Mouse (Mus musculus): ENCODE measurements around the gene Olfr1420. TPM values are rescaled to one million over a fixed set of nuclear protein-coding genes. Genes with fewer than 3 reads are reported as not detected.
"Not testable (repeated sequence)": the region's sequence is repeated elsewhere in the genome, so short reads cannot be mapped to it uniquely, and the experiment has no call there.

Olfr1420 gene
- total RNA-seq (2021): not detected

DNA sequence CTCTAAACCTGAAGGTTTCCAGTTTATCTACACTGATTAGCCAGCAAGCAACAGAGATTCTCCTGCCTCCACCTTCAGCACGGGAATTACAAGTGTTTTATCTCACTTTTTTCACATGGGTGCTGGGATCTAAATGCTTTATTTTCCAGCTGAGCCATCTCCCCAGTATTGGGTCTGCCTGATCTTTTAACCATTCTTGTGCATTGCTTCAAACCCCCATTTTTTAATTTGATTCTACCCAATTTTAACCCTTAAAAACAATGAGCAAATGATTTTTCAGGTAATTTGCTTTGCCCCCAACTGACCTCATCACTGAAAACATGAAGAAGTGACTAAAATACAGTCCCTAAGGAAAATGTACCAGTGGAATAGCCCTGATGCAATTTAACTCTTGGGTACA, at the start of gene Olfr1420:
Gene Olfr1420 (plus strand): TSS at position 301 of the 400 bp plus-strand sequence.
- intact Hi-C loops (cut with DNase I): no loop called here
- DNase-seq (ENCODE audit: low spot score in 2 of 2): no peak

DNA sequence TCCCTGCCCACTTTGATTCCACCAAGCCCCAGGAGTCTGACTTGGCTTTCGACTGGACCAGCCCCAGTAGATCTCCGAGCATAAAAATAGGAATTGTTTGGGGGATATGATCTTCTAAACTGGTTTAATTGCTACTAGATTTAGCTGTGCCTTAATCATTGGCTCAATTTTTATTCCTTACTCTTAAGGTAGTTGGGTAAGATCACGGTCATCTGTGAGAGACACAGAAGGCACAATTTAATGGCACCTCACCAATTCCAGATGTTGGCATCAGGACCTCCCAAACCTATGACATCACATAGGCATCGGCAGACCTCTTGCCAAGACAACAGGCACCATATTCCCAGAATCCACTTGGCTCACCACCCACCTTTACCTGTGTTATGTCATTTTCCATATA, 47.2 kb upstream of the Olfr1420 start, which contains the start of gene Olfr1417:
Gene Olfr1417 (minus strand): TSS at position 101 of the 400 bp plus-strand sequence.
- DNase-seq (ENCODE audit: low spot score in 2 of 2): no peak
- intact Hi-C loops (cut with DNase I): no loop called here

DNA sequence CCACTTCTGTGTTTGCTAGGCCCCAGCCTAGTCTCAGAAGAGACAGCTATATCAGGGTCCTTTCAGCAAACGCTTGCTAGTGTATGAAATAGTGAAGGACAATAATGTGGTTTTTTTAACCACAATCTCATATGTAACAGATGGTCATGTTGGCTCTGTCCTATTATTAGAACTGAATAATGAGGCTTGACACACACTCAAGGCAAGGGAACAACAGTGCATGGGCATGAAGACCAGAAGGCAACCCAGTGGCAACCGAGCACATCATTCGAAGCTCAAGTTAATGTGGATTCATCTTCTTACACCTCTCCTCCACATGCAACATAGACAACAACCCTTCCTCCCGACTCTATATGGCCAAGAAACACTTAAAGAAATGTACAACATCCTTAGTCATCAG, 40.0 kb upstream of the Olfr1420 start:
- intact Hi-C loops (cut with DNase I): no loop called here
- DNase-seq (ENCODE audit: low spot score in 2 of 2): peak in 1 of 2 experiments; percentile 24

DNA sequence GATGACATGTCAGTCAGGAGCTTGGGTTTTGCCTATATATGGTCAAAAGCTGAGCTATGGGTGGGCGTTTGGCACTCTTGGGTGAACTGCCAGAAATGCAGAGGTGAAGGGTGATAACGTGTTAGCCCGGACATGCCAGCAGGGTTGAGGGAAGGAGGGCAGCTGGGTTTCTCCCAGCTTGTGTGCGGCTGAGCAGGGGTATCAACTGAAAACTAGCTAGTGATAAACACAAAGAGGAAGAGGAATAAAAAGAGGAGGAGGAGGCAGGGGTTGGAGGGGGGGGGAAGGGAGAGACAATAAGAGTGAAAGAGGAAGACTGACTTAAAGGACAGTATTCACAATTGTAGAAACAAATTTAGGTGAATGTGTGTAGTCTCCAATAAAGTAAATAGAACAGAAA, 33.7 kb upstream of the Olfr1420 start:
- no peak for DNase-seq (ENCODE audit: low spot score in 2 of 2)
- intact Hi-C loops (cut with DNase I): no loop called here

DNA sequence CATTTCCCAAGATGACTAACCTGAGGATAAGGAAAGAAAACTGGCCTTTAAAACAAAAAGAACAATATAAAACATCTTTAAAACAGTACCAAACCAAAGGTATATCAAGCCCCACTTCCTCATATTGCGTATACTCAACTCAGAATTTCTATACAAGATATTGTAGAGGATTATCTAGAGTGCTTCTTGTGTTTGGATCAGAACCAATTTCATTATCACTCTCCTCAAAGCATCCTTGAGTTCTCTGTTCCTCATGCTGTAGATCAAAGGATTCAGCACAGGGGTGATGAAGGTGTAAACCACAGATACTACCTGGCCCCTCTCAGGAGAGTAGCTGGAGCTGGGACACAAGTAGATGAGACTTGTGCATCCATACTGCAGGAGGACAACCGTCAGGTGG, 31.5 kb upstream of the Olfr1420 start:
- DNase-seq (ENCODE audit: low spot score in 2 of 2): no peak
- intact Hi-C loops (cut with DNase I): no loop called here

DNA sequence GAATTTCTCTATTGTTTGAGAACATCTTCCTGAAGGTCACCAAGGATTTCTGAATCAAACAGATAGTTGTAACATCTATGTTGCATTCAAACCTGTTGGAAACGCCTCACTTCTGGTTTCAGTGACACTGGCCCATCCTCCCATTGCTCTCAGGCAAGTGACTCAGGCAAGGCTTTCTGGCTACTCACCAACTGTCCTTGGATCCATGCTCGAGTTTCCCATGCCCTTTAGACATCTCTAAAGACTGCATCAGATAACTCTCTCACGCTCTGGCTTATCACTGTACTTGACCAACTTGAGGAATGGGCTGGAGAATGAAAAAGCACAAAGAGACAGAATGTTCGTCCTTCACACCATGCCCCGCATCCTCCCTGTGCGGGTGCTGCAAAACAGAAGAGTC, 29.9 kb upstream of the Olfr1420 start:
- no peak for DNase-seq (ENCODE audit: low spot score in 2 of 2)
- intact Hi-C loops (cut with DNase I): no loop called here

DNA sequence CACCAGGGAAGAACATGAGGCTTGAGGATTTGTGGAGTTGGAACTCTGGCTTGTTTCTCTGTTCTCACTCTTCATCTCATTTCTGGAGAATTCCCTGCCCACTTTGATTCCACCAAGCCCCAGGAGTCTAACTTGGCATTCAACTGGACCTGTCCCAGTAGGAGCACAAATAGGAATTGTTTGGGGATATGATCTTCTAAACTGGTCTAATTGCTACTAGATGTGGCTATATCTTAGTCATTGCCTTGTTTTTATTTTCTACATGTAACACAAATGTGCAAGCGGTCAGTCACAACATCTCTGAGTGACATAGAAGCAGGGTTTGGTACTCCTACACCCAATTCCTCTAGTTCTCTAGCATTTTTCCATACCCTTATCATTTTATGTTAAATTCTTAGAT, 25.4 kb upstream of the Olfr1420 start, which contains the start of gene Olfr1418:
Gene Olfr1418 (minus strand): TSS at position 101 of the 400 bp plus-strand sequence.
- DNase-seq (ENCODE audit: low spot score in 2 of 2): no peak
- intact Hi-C loops (cut with DNase I): no loop called here

DNA sequence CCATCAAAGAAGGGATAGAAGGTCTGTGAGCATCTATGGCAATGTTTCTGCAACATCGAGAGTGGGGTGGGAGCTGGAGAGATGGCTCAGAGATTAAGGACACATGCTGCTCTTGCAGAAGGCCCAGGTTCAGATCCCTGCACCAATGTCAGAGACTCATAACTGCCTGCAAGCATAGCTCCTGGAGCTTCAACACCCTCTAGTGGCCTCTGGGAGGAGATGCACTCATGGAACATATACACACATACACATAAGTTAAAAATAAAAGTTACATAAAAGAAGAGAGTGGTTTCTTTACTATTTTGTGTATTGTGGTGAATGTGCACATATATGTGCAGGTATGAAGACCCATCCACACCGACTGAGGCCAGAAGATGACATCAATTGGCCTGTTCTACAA, 18.5 kb upstream of the Olfr1420 start:
- DNase-seq (ENCODE audit: low spot score in 2 of 2): no peak
- intact Hi-C loops (cut with DNase I): no loop called here

DNA sequence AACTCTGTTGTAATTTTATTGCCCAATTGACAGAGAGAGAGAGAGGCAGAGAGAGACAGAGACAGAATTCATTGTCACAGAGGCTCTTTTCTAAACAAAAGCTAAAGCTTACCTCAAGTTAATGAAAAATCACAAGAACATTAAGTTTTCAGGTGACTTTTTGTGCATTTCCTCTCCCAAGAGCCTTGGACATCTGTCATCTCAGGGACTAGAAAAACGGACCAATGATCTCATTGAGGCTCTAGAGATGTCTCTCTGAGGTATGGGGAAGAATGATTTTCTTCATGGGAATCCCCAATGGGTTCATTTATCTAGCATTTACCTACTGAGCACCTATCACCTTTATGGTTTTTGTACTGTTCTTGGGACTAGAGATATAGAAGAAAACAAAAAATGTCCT, 11.4 kb upstream of the Olfr1420 start, which contains the start of gene Olfr1419:
Gene Olfr1419 (minus strand): TSS at position 101 of the 400 bp plus-strand sequence.
- intact Hi-C loops (cut with DNase I): no loop called here

DNA sequence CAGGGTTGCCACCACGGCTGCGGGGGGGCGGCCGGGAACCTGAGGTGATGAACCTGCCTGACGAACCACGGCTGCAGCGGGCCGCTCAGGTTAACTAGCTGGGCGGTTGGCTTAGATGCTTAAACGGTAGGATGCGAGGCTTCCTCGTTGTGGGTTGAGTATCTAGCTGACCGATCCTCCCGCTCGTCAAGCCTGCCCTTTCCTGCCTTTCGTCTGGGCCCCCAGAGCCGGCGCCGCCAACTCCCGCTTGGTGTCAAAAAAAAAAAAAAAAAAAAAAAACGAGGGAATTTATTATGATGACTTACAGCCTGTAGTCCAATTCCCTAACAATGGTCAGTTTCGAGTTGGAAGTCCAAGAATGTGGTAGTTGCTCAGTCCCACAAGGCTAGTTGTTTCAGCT, 8.0 kb upstream of the Olfr1420 start:
- DNase-seq (ENCODE audit: low spot score in 2 of 2); intact Hi-C loops (cut with DNase I): not testable (repeated sequence)

More for the DNA sequence above, 11.4 kb upstream of the Olfr1420 start, which contains the start of gene Olfr1419:
- no peak for DNase-seq (ENCODE audit: low spot score in 2 of 2)

DNA sequence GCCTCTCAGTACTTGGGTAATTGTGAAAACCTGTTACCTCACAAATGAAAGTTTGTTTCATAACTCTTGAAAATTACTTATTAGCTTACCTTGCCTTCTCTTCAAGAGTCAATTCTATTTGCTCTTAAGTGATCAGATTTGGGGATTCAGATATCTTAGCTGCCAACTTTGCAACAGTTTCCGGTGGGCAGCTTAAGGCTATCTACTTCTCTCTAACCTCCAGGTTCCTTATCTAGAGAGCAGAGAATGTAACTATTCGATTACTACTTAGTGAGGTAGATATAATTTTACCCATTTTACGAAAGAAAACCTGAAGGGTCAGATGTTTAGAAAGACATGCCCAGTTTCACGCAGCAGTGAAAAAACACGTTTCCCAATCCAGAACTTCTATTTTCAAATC, 24.7 kb downstream of the Olfr1420 start:
- intact Hi-C loops (cut with DNase I): loop anchor here (5.0 kb wide), 1 partner anchor 134 kb away; no protein-coding TSS in a partner anchor
- no peak for DNase-seq (ENCODE audit: low spot score in 2 of 2)

DNA sequence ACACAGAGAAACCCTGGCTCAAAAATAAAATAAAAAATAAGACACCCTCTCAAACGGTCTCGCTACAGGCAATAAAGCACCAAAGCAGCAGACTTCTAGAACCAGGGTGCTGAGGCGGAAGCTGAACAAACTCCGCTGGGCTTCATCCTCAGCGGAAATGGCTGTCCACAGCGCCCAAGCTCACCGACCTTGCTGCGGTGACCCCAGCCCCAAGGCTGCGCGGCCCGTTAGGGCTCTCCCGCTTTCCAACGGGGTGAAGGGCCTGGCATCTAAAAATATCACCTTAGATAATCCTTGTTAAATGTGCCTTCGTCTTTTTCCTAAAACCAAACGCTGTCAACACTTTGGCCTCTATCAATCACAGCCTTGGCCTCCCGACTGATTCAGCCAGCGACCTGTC, 25.2 kb downstream of the Olfr1420 start:
- intact Hi-C loops (cut with DNase I): loop anchor here (2.0 to 5.0 kb wide), 3 partner anchors 53 to 134 kb away; partner anchors contain the start of genes Osbp and Stx3
- DNase-seq (ENCODE audit: low spot score in 2 of 2): peak in 1 of 2 experiments; percentile 39

DNA sequence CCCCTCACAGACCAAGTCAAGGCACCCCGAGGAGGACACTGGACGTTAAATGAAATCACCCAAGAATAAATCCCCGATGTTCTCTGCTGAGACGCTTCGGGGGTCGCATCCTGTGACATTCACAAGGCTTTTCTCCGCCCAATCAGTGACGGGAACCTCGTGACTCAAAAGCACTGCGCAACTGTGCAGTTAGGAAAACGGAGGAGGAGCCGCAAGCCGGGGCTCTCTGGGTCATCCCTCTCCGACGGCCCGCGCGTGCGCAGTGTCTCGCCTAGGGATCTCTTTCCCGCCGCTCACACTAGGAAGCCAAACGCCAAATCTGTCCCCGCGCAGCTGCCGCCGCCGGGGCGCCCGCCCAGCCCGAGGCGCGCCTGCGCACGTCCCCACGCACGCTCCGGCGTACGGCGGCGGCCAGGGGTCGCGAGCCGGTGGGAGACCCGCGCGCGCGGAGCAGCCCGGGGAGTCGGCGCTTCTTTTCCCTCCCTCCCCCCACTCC, 25.7 kb downstream of the Olfr1420 start, which contains the start of gene Patl1:
Gene Patl1 (plus strand): TSS at position 363 of the 496 bp plus-strand sequence.
- intact Hi-C loops (cut with DNase I): loop anchor here (2.0 to 5.0 kb wide), 3 partner anchors 53 to 135 kb away; partner anchors contain the start of genes Osbp and Stx3
- peak; percentile 98 to 99 for DNase-seq (ENCODE audit: low spot score in 2 of 2)

DNA sequence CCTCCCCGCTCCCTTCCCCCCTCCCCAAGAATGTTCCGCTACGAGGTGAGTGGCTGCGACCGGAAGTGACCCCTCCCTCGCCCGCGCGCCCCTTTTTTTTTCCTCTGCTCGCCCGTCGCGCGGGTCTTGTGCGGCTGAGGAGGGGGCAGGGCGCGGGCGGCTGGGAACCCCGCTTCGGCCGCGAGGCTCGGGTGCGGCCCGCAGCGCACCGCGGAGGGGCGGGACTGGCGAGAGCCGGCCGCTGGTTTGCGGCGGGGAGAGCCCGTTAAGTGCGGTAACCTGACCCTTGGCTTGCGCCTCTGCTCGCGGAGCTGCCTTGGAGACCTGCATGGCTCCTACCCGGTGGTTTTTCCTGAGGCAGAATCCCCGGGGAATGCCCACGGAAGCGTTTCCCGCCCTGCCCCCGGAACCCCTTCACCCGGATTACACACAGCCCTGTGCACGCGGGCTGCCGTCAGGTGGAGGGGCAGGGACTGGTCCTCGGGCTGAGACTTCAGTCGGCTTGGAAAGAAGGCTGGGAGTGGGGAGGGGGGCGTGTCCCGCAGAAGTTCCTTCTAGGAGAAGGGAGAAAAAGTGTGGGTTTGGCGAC, 26.3 kb downstream of the Olfr1420 start:
- DNase-seq (ENCODE audit: low spot score in 2 of 2): peak in 1 of 2 experiments; percentile 26

DNA sequence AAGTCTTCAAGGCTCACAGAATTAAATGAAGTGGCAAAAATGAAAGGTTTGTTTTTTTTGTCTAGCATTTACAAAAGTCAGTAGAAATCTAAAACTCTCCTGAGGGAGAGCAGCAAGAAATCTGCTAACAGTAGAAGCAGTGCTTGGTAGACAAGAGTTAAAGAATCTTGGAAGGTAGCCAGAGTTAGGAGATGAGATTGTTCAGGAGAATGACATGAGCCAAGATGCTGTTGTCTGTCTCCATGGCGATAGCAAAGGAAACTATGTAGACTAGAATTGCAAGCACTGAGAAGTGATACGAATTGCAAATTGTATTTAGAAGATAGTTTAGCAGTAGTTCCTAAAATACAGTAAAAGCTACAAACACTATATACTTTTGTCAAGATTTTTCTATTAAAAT, 29.4 kb downstream of the Olfr1420 start:
- DNase-seq (ENCODE audit: low spot score in 2 of 2): peak in 1 of 2 experiments; percentile 43
- intact Hi-C loops (cut with DNase I): no loop called here

More for the DNA sequence above, 26.3 kb downstream of the Olfr1420 start:
- intact Hi-C loops (cut with DNase I): loop anchor here (2.0 to 5.0 kb wide), 3 partner anchors 52 to 135 kb away; partner anchors contain the start of genes Osbp and Stx3

DNA sequence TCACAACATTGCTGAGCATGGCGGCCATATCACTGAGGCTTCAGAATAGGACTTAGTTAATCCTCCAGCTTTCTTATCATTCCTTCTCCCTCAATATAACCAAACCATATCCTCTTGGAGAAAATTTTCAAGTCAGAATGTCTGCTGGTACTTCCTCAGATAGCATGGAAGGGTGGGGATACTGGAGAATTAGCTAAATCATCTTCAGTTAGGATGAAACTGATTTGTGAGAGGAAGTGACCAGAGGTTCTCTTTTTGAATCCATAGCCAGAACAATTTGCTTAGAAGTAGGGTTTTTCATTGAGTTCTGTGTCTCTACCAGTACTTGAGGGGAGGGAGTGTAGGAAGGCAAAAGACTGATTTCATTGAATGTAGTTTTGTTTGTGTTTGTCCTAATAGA, 35.7 kb downstream of the Olfr1420 start:
- no peak for DNase-seq (ENCODE audit: low spot score in 2 of 2)
- intact Hi-C loops (cut with DNase I): no loop called here

DNA sequence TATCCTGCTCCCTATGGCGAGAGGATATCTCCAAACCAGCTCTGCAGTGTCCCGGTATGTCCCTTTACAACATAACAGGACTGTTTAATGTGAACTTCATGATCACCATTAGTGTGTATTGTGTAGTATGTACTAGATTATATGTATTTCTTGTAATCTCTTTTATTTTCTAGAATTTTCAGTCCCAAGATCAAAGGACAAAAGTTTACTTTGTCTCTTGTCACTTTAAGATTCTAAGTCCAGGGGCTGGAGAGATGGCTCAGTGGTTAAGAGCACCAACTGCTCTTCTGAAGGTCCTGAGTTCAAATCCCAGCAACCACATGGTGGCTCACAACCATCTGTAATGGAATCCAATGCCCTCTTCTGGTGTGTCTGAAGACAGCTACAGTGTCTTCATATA, 36.1 kb downstream of the Olfr1420 start:
- intact Hi-C loops (cut with DNase I); DNase-seq (ENCODE audit: low spot score in 2 of 2): not testable (repeated sequence)

DNA sequence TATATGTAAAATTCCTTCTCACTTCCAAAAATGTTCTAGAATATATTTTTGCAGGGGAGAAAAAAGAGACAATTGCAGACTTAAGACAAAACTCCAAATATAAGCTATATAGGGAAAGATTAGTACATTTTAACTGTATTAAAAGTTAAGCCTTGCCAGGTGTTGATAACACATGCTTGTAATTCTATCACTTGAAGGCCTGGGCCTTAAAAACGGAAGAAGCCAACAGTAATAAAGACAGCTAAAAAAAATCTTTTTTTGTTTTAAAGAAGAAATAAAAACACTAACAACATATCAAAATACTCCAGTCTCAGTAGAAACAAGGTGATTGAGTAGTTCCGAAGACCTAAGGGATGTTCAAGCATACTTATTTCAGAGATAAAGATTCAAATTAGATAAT, 40.0 kb downstream of the Olfr1420 start:
- intact Hi-C loops (cut with DNase I): loop anchor here (5.0 kb wide), 1 partner anchor 66 kb away; no protein-coding TSS in a partner anchor

DNA sequence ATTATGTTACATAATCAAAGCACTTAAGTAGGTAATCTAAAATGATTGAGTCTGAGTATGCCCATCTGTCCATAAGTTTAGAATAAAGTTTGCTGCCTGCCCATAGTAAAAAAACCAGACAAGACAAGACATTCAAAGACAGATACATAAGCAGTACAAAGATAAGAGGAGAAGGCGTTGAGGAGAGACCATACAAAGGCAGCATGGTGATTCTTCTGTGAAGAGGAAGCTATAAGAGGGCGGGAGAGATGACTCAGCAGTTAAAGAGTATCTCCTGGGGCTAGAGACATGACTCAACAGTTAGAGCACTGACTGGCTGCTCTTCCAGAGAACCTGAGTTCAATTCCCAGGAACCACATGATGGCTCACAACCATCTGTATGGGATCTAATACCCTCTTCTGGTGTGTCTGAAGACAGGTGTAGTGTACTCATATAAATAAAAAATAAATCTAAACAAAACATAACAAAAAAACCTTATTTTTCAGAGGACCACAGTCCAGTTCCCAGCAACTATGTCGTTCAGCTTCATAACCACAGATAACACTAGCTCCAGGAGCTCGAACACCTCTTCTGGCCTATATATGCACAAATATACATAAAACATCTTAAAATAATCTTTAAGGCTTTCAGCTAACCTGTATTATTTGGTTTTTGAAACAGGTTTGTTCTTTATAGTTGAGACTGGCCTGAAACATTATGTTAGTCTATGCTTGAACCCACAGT, 41.8 kb downstream of the Olfr1420 start:
- intact Hi-C loops (cut with DNase I): loop anchor here (5.0 kb wide), 1 partner anchor 64 kb away; no protein-coding TSS in a partner anchor
- no peak for DNase-seq (ENCODE audit: low spot score in 2 of 2)

More for the DNA sequence above, 40.0 kb downstream of the Olfr1420 start:
- no peak for DNase-seq (ENCODE audit: low spot score in 2 of 2)

DNA sequence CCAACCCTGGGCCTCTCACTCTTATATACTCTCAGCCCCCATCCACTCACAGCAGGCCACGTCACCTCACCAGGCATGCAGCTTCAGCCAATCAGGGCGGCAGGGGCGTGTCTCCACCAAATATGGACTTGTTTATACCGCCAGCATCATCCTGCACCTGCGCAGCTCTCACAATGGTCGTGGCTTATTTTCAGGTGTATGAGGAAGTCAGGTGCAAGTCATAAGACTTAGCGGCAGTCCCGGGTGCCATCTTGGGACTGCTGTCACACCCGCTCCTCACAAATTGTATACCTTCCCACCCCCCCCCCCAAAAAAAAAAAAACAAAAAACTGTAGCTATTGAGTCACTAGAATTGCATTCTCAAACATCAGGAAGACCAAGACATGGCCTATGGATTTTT, 60.1 kb downstream of the Olfr1420 start:
- DNase-seq (ENCODE audit: low spot score in 2 of 2); intact Hi-C loops (cut with DNase I): not testable (repeated sequence)
